Mouse (Mus musculus) cerebellum, adult 2 months (tissue): ENCODE data around the gene Klhl11.

Experiments
- CTCF ChIP-seq: fragments of 200-500 bp; IDR thresholded peaks from 2 replicates; pipeline ENCODE4 v1.5.1; 2011; ENCODE audit warnings: low read depth, mild to moderate bottlenecking, control low read depth, low read length, moderate library complexity, borderline replicate concordance; ENCODE audit not compliant: insufficient read depth
- POLR2A ChIP-seq: fragments of 200-500 bp; IDR thresholded peaks from 2 replicates; pipeline ENCODE4 v1.6.1; 2011; ENCODE audit warnings: low read length, control low read depth, borderline replicate concordance; ENCODE audit not compliant: insufficient read depth

DNA sequence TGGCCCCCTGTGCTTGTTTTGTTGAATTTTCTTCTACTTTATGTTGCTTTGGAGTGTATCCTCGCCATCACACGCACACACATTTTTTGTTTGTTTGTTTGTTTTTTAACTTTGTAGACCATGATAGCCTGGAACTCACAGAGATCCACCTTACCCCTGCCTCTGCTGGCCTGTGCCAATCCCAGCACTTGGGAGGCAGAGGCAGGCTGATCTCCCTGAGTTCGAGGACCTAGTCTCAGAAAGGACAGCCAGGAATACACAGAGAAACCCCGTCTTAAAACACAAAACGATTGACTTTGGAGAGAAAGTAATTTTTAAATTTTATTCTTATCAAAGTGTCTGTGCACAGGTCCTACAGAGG is 374 bp upstream of the Klhl11 start:
- TF ChIP-seq CTCF (no peak), POLR2A (no peak)
